Mouse (Mus musculus) neutrophil, adult 59 days (primary cell): ENCODE measurements around the gene Fxyd1. TPM values are rescaled to one million over a fixed set of nuclear protein-coding genes. Genes with fewer than 3 reads are reported as not detected.

ENCODE experiments used
- total RNA-seq, 2 experiments: library from RNA; stranded (reverse); gene quantifications; 1 replicate in 1 of 2; 2 replicates in 1 of 2; pipeline ENCODE4 v1.2.4; 2023

Fxyd1 gene
- total RNA-seq, result not detected

DNA sequence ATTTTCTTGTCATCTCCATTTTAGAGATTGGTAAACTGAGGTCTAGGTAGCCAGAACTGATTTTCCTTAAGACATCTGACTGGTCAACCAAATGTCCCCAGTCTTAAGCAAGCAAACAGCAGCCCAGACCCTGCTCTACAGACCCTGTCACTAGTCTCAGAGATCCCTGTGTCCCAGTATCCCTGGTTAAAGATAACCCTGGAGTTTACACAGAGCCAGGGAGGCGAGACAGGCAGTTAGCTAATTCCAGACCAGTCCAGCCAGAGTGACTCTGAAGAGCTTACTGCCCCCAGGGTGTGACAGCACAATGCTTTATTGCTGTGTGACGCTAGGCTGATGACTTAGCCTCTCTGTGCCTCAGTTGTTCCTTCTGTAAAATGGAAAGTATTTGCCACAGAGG, at the start of gene Fxyd1:
Fxyd1 (minus strand) TSS at position 129 of the 400 bp plus-strand sequence.

GRCm38 (mm10) chr7:31076492-31076891, 19.5 kb upstream of the Fxyd1 start, which contains the start of gene Fxyd3:
Gene Fxyd3 (minus strand): TSS chr7:31076704.

DNA sequence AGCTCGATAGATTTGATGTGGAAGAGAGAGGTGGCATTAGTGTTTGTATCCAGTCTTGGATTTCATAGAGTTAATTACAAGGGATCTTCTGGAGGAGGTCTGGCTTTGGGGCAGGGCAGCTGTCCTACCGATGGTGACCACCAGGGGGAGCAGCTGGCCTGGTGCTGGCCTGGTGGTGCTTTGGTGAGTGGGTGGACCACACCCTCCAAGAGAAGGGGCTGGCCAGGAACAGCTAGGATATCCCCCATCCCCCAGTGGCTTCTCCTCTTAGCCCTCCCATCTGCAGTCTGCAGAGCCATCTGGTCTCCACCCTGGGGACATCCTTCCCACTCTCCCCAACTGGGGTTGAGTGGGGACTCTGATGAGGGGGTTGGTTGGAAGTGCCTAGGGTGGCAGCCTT, 2.1 kb upstream of the Fxyd1 start, which contains the start of gene Lgi4:
Lgi4 (plus strand) TSS at position 235 of the 400 bp plus-strand sequence.

DNA sequence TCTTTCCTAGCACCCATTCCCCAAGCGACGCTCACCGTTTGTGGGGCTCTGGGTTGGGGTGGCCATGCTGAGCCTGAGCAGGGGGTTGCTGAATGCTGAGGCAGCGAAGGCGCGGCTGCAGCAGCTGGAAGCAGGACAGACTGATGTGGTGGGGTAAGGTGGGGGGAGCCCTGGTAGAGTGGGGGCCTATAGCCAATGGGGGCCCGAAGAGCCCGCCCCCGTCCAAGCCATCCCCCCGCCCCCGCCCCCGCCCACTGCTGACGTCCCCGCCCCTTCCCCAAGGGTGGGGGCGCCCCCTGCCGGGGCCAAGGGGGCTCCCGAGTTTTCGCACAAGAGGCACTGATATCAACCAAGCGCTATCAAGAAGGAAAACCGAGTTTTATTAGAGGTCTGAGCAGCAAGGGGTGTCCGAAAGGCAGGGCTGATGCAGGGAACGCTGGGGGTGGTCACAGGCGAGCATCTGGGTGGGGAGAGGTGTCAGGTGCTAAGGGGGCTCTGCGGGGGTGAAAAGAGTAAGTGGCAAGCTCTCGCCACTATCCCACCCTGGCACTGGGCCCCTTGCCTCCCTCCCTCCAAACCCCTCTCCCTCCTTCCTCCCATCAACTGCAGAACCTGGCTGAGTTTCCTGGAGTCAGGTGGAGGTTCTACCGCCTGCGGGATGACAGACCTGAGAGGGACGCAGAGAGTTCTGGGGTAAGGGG, 5.5 kb downstream of the Fxyd1 start, which contains the start of gene Fxyd7:
Fxyd7 (minus strand) TSS at position 147 of the 701 bp plus-strand sequence.

DNA sequence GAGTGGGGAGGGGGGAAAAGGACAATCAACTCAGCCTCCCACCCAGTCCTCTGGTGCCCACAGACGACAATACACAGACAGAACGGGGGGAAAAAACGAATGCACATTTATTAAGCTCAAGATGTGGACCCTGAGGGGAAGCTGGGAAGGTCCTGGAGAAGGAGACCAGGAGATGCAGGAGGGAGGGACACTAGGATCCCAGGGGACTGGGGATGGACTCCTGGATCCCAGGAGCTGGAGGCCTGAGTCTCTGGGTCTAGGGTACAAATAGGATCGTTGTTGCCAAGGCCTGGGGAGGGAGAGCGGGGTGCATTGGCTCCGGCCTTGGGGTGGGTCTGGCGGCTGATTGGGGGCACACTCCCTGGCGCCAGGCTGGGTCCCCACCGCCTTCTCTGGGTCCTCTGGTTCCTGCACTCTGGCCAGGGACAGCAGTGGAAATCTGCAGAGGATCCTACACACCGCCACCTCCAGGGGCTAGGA, 14.5 kb downstream of the Fxyd1 start, which contains the start of gene Fxyd5:
Fxyd5 (minus strand) TSS at position 51 of the 480 bp plus-strand sequence.

Other genes starting within 250 kb of the Fxyd1 start
- 10 to 100 TPM; 38.5 to 40.3 TPM for gene Ffar2, start 233.4 kb downstream of the Fxyd1 start, total RNA-seq
- not detected for gene Ffar3, start 201.0 kb downstream of the Fxyd1 start, total RNA-seq
- gene Ffar1, start 195.6 kb downstream of the Fxyd1 start, total RNA-seq, result not detected
- gene Cd22, start 176.9 kb downstream of the Fxyd1 start, total RNA-seq, result 1 to 10 TPM; 4.9 to 5.4 TPM
- gene Mag, start 142.3 kb downstream of the Fxyd1 start, total RNA-seq, result 1 to 10 TPM; 1.1 to 1.9 TPM
- 1 to 10 TPM in 1 of 2 experiments, not detected in 1; 2.0 TPM for gene Hamp2, start 132.5 kb downstream of the Fxyd1 start, total RNA-seq
- gene Hamp, start 113.2 kb downstream of the Fxyd1 start, total RNA-seq, result not detected
- 100 to 1,000 TPM; 125 to 137 TPM for gene Usf2, start 100.4 kb downstream of the Fxyd1 start, total RNA-seq
- 1 to 10 TPM; 2.4 to 3.4 TPM for gene Lsr, start 83.7 kb downstream of the Fxyd1 start, total RNA-seq
- gene Fam187b, start 83.4 kb downstream of the Fxyd1 start, total RNA-seq, result under 1 TPM; 0.49 to 0.62 TPM
- gene Fxyd5, start 14.7 kb downstream of the Fxyd1 start, total RNA-seq, result 100 to 1,000 TPM; 709 to 844 TPM
- not detected for gene Fxyd7, start 5.7 kb downstream of the Fxyd1 start, total RNA-seq
- gene Lgi4, start 2.1 kb upstream of the Fxyd1 start, total RNA-seq, result under 1 TPM in 1 of 2 experiments, not detected in 1; 0.15 TPM
- not detected for gene Fxyd3, start 19.5 kb upstream of the Fxyd1 start, total RNA-seq
- gene Hpn, start 58.1 kb upstream of the Fxyd1 start, total RNA-seq, result 1 to 10 TPM; 2.1 to 3.4 TPM
- gene Scn1b, start 69.8 kb upstream of the Fxyd1 start, total RNA-seq, result 1 to 10 TPM; 6.2 to 8.8 TPM
- 100 to 1,000 TPM; 112 to 127 TPM for gene Gramd1a, start 98.7 kb upstream of the Fxyd1 start, total RNA-seq
- not detected for gene Scgb2b2, start 233.3 kb upstream of the Fxyd1 start, total RNA-seq
- not detected for gene Scgb1b2, start 234.6 kb upstream of the Fxyd1 start, total RNA-seq